Mouse (Mus musculus) embryonic facial prominence, embryonic 15.5 days (tissue): ENCODE data around the gene Mcm2. TPM values are rescaled to one million over a fixed set of nuclear protein-coding genes. Genes with fewer than 3 reads are reported as not detected.

Experiments
- ATAC-seq: fragments of 200-750 bp; cut with Nextera tagmentation; 2 replicates; pipeline ENCODE4 v1.8.0; 2017; ENCODE audit warnings: low read depth, moderate TSS enrichment; ENCODE audit not compliant: insufficient number of reproducible peaks, low FRiP score, low TSS enrichment
- H3K27ac ChIP-seq: fragments of 300-500 bp; sonication (generic); replicated peaks from 2 replicates; pipeline ENCODE4 v1.5.1; 2015; ENCODE audit warnings: mild to moderate bottlenecking, inconsistent platforms
- H3K27me3 ChIP-seq: fragments of 300-500 bp; sonication (generic); 2 replicates; pipeline ENCODE4 v1.6.1; 2015; ENCODE audit warnings: inconsistent platforms
- H3K36me3 ChIP-seq: fragments of 300-500 bp; sonication (generic); 2 replicates; pipeline ENCODE4 v1.6.1; 2015; ENCODE audit warnings: mild to moderate bottlenecking, inconsistent platforms
- H3K4me1 ChIP-seq: fragments of 300-500 bp; sonication (generic); 2 replicates; pipeline ENCODE4 v1.6.1; 2015; ENCODE audit warnings: inconsistent platforms
- H3K4me2 ChIP-seq: fragments of 300-500 bp; sonication (generic); replicated peaks from 2 replicates; pipeline ENCODE4 v1.6.1; 2015; ENCODE audit warnings: mild to moderate bottlenecking, inconsistent platforms
- H3K4me3 ChIP-seq: fragments of 300-500 bp; sonication (generic); replicated peaks from 2 replicates; pipeline ENCODE4 v1.5.1; 2015; ENCODE audit warnings: mild to moderate bottlenecking, inconsistent platforms
- H3K9ac ChIP-seq: fragments of 300-500 bp; sonication (generic); 2 replicates; pipeline ENCODE4 v1.6.1; 2015; ENCODE audit warnings: inconsistent platforms
- H3K9me3 ChIP-seq: fragments of 300-500 bp; sonication (generic); replicated peaks from 2 replicates; pipeline ENCODE4 v1.6.1; 2016; ENCODE audit warnings: inconsistent platforms
- WGBS: fragments of 180-500 bp; shearing (Covaris S2); methylation state at CpG from one replicate; pipeline ENCODE4 v1.1.7; 2015; 5-methylcytosine and 5-hydroxymethylcytosine counted together
- polyA plus RNA-seq: library from polyadenylated mRNA; unstranded; fragments of >200 nt; fragmentation: Nextera tagmentation; extraction: Ambion mirVana; gene quantifications from 2 replicates; pipeline ENCODE4 v1.2.1, GENCODE M21; 2015

Mcm2 gene
- polyA plus RNA-seq, 1 experiment from 2014 or later = 101 TPM

GRCm38 (mm10) chr6:88869459-88869858 is 29.1 kb downstream of the Mcm2 start:
- no peak for ATAC-seq
- no peak overlapping the region for H3K4me3 ChIP-seq

GRCm38 (mm10) chr6:88865704-88866103 is 32.9 kb downstream of the Mcm2 start:
- 79% methylated on average over 7 of the region's 7 CpGs for WGBS
- no peak overlapping the region for H3K4me2 ChIP-seq
- no peaks in the 10 kb centered on the region for H3K27me3 ChIP-seq
- H3K4me1 ChIP-seq = 0 out of 2 replicates have a peak, but pooled peaks cover 3% of the 10 kb centered on the region
- H3K9me3 ChIP-seq = no peaks in the 10 kb centered on the region
- no peak overlapping the region for H3K27ac ChIP-seq
- no peak overlapping the region for H3K9ac ChIP-seq
- H3K36me3 ChIP-seq = peaks cover 31% of the 10 kb centered on the region
- no peak for ATAC-seq
- no peak overlapping the region for H3K4me3 ChIP-seq

More at GRCm38 (mm10) chr6:88869459-88869858, 29.1 kb downstream of the Mcm2 start:
- H3K4me2 ChIP-seq = no peak overlapping the region
- H3K27me3 ChIP-seq = no peaks in the 10 kb centered on the region
- H3K4me1 ChIP-seq = peaks cover 37% of the 10 kb centered on the region
- no peak overlapping the region for H3K9ac ChIP-seq
- H3K36me3 ChIP-seq = peaks cover 2% of the 10 kb centered on the region; the same call in 1 of the 2 replicates
- H3K27ac ChIP-seq = no peak overlapping the region
- 89% methylated on average over 7 of the region's 7 CpGs for WGBS
- no peaks in the 10 kb centered on the region for H3K9me3 ChIP-seq

GRCm38 (mm10) chr6:88860914-88861313 is 37.7 kb downstream of the Mcm2 start:
- Histone ChIP-seq H3K36me3 (peaks cover 39% of the 10 kb centered on the region), H3K4me3 (no peak overlapping the region), H3K4me1 (no peaks in the 10 kb centered on the region), H3K27me3 (no peaks in the 10 kb centered on the region), H3K9me3 (no peaks in the 10 kb centered on the region), H3K27ac (no peak overlapping the region), H3K4me2 (no peak overlapping the region), H3K9ac (no peak overlapping the region)
- WGBS = 22% methylated on average over 2 of the region's 2 CpGs
- no peak for ATAC-seq

GRCm38 (mm10) chr6:88858341-88858740 is 40.2 kb downstream of the Mcm2 start:
- 49% methylated on average over 7 of the region's 7 CpGs for WGBS
- ATAC-seq = no peak

GRCm38 (mm10) chr6:88857830-88858229 is 40.8 kb downstream of the Mcm2 start:
- Histone ChIP-seq H3K4me1 (no peaks in the 10 kb centered on the region), H3K9me3 (no peaks in the 10 kb centered on the region), H3K9ac (no peak overlapping the region), H3K27me3 (no peaks in the 10 kb centered on the region), H3K4me2 (no peak overlapping the region), H3K36me3 (peaks cover 26% of the 10 kb centered on the region), H3K4me3 (no peak overlapping the region), H3K27ac (peak overlapping the region; percentile 40; the same call in 1 of the 2 replicates)
- WGBS = 81% methylated on average over 6 of the region's 6 CpGs
- no peak for ATAC-seq

More at GRCm38 (mm10) chr6:88858341-88858740, 40.2 kb downstream of the Mcm2 start:
- Histone ChIP-seq H3K9me3 (no peaks in the 10 kb centered on the region), H3K27ac (peak overlapping the region; percentile 40; the same call in 1 of the 2 replicates), H3K4me1 (no peaks in the 10 kb centered on the region), H3K36me3 (peaks cover 31% of the 10 kb centered on the region), H3K4me2 (no peak overlapping the region), H3K27me3 (no peaks in the 10 kb centered on the region), H3K9ac (no peak overlapping the region), H3K4me3 (no peak overlapping the region)

GRCm38 (mm10) chr6:88857249-88857648 is 41.3 kb downstream of the Mcm2 start:
- no peaks in the 10 kb centered on the region for H3K27me3 ChIP-seq
- peaks cover 22% of the 10 kb centered on the region for H3K36me3 ChIP-seq
- ATAC-seq = 0 out of 2 replicates have a peak, but pooled peaks have one; percentile 23
- WGBS = 38% methylated on average over 9 of the region's 9 CpGs
- H3K27ac ChIP-seq = no peak overlapping the region
- H3K9ac ChIP-seq = no peak overlapping the region
- H3K9me3 ChIP-seq = no peaks in the 10 kb centered on the region
- no peaks in the 10 kb centered on the region for H3K4me1 ChIP-seq
- no peak overlapping the region for H3K4me3 ChIP-seq
- H3K4me2 ChIP-seq = no peak overlapping the region

GRCm38 (mm10) chr6:88855636-88856035 is 42.9 kb downstream of the Mcm2 start:
- no peak overlapping the region for H3K27ac ChIP-seq
- ATAC-seq = no peak
- H3K9me3 ChIP-seq = no peaks in the 10 kb centered on the region
- no peaks in the 10 kb centered on the region for H3K27me3 ChIP-seq
- 21% methylated on average over 5 of the region's 5 CpGs for WGBS
- H3K36me3 ChIP-seq = peaks cover 8% of the 10 kb centered on the region; the same call in 1 of the 2 replicates
- H3K9ac ChIP-seq = no peak overlapping the region
- H3K4me2 ChIP-seq = no peak overlapping the region
- H3K4me1 ChIP-seq = no peaks in the 10 kb centered on the region
- H3K4me3 ChIP-seq = no peak overlapping the region

- no peak for ATAC-seq
- H3K9ac ChIP-seq = no peak overlapping the region
- H3K9me3 ChIP-seq = no peaks in the 10 kb centered on the region
- no peaks in the 10 kb centered on the region for H3K27me3 ChIP-seq
- H3K4me1 ChIP-seq = no peaks in the 10 kb centered on the region
- WGBS = 75% methylated on average over 5 of the region's 5 CpGs
- peaks cover 8% of the 10 kb centered on the region; the same call in 1 of the 2 replicates for H3K36me3 ChIP-seq
- H3K4me2 ChIP-seq = no peak overlapping the region
- no peak overlapping the region for H3K27ac ChIP-seq
- H3K4me3 ChIP-seq = no peak overlapping the region
Observed at GRCm38 (mm10) chr6:88854509-88854908, 44.1 kb downstream of the Mcm2 start.

GRCm38 (mm10) chr6:88850034-88850433 is 48.5 kb downstream of the Mcm2 start:
- Histone ChIP-seq H3K4me3 (no peak overlapping the region), H3K4me1 (no peaks in the 10 kb centered on the region), H3K9ac (no peak overlapping the region), H3K4me2 (no peak overlapping the region), H3K27ac (no peak overlapping the region), H3K9me3 (no peaks in the 10 kb centered on the region), H3K36me3 (0 out of 2 replicates have a peak, but pooled peaks cover 18% of the 10 kb centered on the region), H3K27me3 (no peaks in the 10 kb centered on the region)
- ATAC-seq = no peak
- whole genome bisulfite sequencing = 88% methylated on average over 7 of the region's 7 CpGs

- Histone ChIP-seq H3K27me3 (no peaks in the 10 kb centered on the region), H3K4me3 (no peak overlapping the region), H3K36me3 (0 out of 2 replicates have a peak, but pooled peaks cover 18% of the 10 kb centered on the region), H3K9ac (no peak overlapping the region), H3K9me3 (no peaks in the 10 kb centered on the region), H3K4me2 (no peak overlapping the region), H3K27ac (no peak overlapping the region), H3K4me1 (no peaks in the 10 kb centered on the region)
- 50% methylated on average over 4 of the region's 4 CpGs for whole genome bisulfite sequencing
- no peak for ATAC-seq
Observed at GRCm38 (mm10) chr6:88849270-88849669, 49.3 kb downstream of the Mcm2 start.

GRCm38 (mm10) chr6:88847571-88847970 is 51.0 kb downstream of the Mcm2 start:
- no peak overlapping the region for H3K9ac ChIP-seq
- H3K4me1 ChIP-seq = peaks cover 13% of the 10 kb centered on the region
- no peak for ATAC-seq
- no peaks in the 10 kb centered on the region for H3K9me3 ChIP-seq
- 0 out of 2 replicates have a peak, but pooled peaks cover 18% of the 10 kb centered on the region for H3K36me3 ChIP-seq
- no peak overlapping the region for H3K27ac ChIP-seq
- H3K4me3 ChIP-seq = no peak overlapping the region
- H3K4me2 ChIP-seq = no peak overlapping the region
- WGBS = 63% methylated on average over 2 of the region's 2 CpGs
- H3K27me3 ChIP-seq = no peaks in the 10 kb centered on the region

GRCm38 (mm10) chr6:88844901-88845565 is 53.5 kb downstream of the Mcm2 start:
- no peak overlapping the region for H3K4me2 ChIP-seq
- H3K9me3 ChIP-seq = no peaks in the 10 kb centered on the region
- ATAC-seq = no peak
- peaks cover 26% of the 10 kb centered on the region for H3K4me1 ChIP-seq
- no peak overlapping the region for H3K27ac ChIP-seq
- no peaks in the 10 kb centered on the region for H3K27me3 ChIP-seq
- H3K36me3 ChIP-seq = 0 out of 2 replicates have a peak, but pooled peaks cover 18% of the 10 kb centered on the region
- WGBS = 83% methylated on average over 7 of the region's 7 CpGs
- H3K4me3 ChIP-seq = no peak overlapping the region
- H3K9ac ChIP-seq = no peak overlapping the region
